26 mouse cellular contexts compared by ENCODE assay signal in genomic region chr4:135420416-135420815, GRCm38 (mm10).
"Had no signal": no experiment of that assay in that cellular context is flagged by ENCODE, and none has a peak within 500 bp of the region (broad histone marks: within the 10 kb centered on the region; RNA-seq: fewer than 3 reads in every experiment).

No protein-coding gene starts in this region.

- H3K9me3 ChIP-seq: heart, embryonic 13.5 days; heart, embryonic 15.5 days; hindbrain, embryonic 10.5 days; hindbrain, embryonic 12.5 days; intestine, embryonic 15.5 days; limb, embryonic 10.5 days; limb, embryonic 12.5 days; liver, embryonic 13.5 days; liver, embryonic 15.5 days had no signal

- ATAC-seq: hindbrain, embryonic 16.5 days; inflammation-experienced regulatory T-cells, adult 6 months; intestine, embryonic 15.5 days; intestine, postnatal 0 days had no signal

- DNase-seq: gastrocnemius, postnatal 14 days; gastrocnemius, postnatal 36 days; heart, adult 11 months; heart, adult 2 months; heart, postnatal 14 days; heart, postnatal 36 days; kidney, adult 18-20 months; kidney, adult 8-10 months; kidney, postnatal 10 days; kidney, postnatal 25 days; liver; liver, embryonic 13.5 days had no signal

- H3K27me3 ChIP-seq: heart, embryonic 13.5 days; heart, embryonic 15.5 days; hindbrain, embryonic 12.5 days; intestine, embryonic 15.5 days; limb, embryonic 12.5 days; liver, embryonic 13.5 days; liver, embryonic 15.5 days had no signal

- H3K9ac ChIP-seq: heart, embryonic 13.5 days; heart, embryonic 15.5 days; hindbrain, embryonic 12.5 days; hindbrain, embryonic 14.5 days; intestine, embryonic 15.5 days; liver, embryonic 13.5 days; liver, embryonic 15.5 days had no signal

- H3K4me1 ChIP-seq: heart, embryonic 13.5 days; heart, embryonic 15.5 days; hindbrain, embryonic 10.5 days; hindbrain, embryonic 12.5 days; intestine, embryonic 15.5 days; limb, embryonic 10.5 days; limb, embryonic 12.5 days had no signal

- H3K27ac ChIP-seq: heart, adult 2 months; heart, embryonic 13.5 days; heart, embryonic 15.5 days; hindbrain, embryonic 10.5 days; hindbrain, embryonic 12.5 days; hindbrain, embryonic 14.5 days; intestine, embryonic 15.5 days; layer of hippocampus, adult 2 months; left cerebral cortex, adult 2 months; limb, embryonic 10.5 days; limb, embryonic 12.5 days; liver, embryonic 13.5 days; liver, embryonic 15.5 days had no signal

- H3K4me3 ChIP-seq: heart, adult 2 months; heart, embryonic 13.5 days; heart, embryonic 15.5 days; hindbrain, embryonic 10.5 days; hindbrain, embryonic 12.5 days; intestine, embryonic 15.5 days; layer of hippocampus, adult 2 months; left cerebral cortex, adult 2 months; limb, embryonic 10.5 days; limb, embryonic 12.5 days; liver, embryonic 13.5 days; liver, embryonic 15.5 days had no signal
